Mouse (Mus musculus) midbrain, embryonic 13.5 days (tissue): ENCODE results near the gene Aox1. TPM values are rescaled to one million over a fixed set of nuclear protein-coding genes. Genes with fewer than 3 reads are reported as not detected.
"Not testable (repeated sequence)": the region's sequence is repeated elsewhere in the genome, so short reads cannot be mapped to it uniquely, and the experiment has no call there.

Source experiments
- ATAC-seq: fragments of 200-750 bp; cut with Nextera tagmentation; 2 replicates; pipeline ENCODE4 v1.8.0; 2017; ENCODE audit warnings: mild to moderate bottlenecking, moderate TSS enrichment, moderate library complexity
- H3K27ac ChIP-seq: fragments of 300-500 bp; sonication (generic); 2 replicates; pipeline ENCODE4 v1.5.1; 2015; ENCODE audit warnings: inconsistent platforms, mild to moderate bottlenecking, moderate library complexity
- H3K27me3 ChIP-seq: fragments of 300-500 bp; sonication (generic); 2 replicates; pipeline ENCODE4 v1.6.1; 2015; ENCODE audit warnings: mild to moderate bottlenecking, inconsistent platforms
- H3K36me3 ChIP-seq: fragments of 300-500 bp; sonication (generic); 2 replicates; pipeline ENCODE4 v1.6.1; 2015; ENCODE audit warnings: mild to moderate bottlenecking, inconsistent platforms
- H3K4me1 ChIP-seq: fragments of 300-500 bp; sonication (generic); replicated peaks from 2 replicates; pipeline ENCODE4 v1.6.1; 2015; ENCODE audit warnings: inconsistent platforms
- H3K4me2 ChIP-seq: fragments of 300-500 bp; sonication (generic); replicated peaks from 2 replicates; pipeline ENCODE4 v1.6.1; 2015; ENCODE audit warnings: moderate library complexity, mild to moderate bottlenecking, inconsistent platforms
- H3K4me3 ChIP-seq: fragments of 300-500 bp; sonication (generic); replicated peaks from 2 replicates; pipeline ENCODE4 v1.5.1; 2015; ENCODE audit warnings: mild to moderate bottlenecking, inconsistent platforms
- H3K9ac ChIP-seq: fragments of 300-500 bp; sonication (generic); replicated peaks from 2 replicates; pipeline ENCODE4 v1.6.1; 2015; ENCODE audit warnings: mild to moderate bottlenecking, inconsistent platforms
- H3K9me3 ChIP-seq: fragments of 300-500 bp; sonication (generic); 2 replicates; pipeline ENCODE4 v1.6.1; 2016; ENCODE audit warnings: mild to moderate bottlenecking, inconsistent platforms
- WGBS: fragments of 180-500 bp; shearing (Covaris S2); methylation state at CpG from one replicate; pipeline ENCODE4 v1.1.7; 2015; 5-methylcytosine and 5-hydroxymethylcytosine counted together
- polyA plus RNA-seq: library from polyadenylated mRNA; unstranded; fragments of >200 nt; fragmentation: Nextera tagmentation; extraction: Ambion mirVana; gene quantifications from 2 replicates; pipeline ENCODE4 v1.2.1, GENCODE M21; 2015

The Aox1 gene
- polyA plus RNA-seq, 1 experiment from 2014 or later: 0.12 TPM

GRCm38 (mm10) chr1:58037306-58037705, 7.6 kb downstream of the Aox1 start:
- not testable (repeated sequence) for H3K27ac ChIP-seq, H3K27me3 ChIP-seq, ATAC-seq, H3K9ac ChIP-seq, H3K4me1 ChIP-seq, H3K36me3 ChIP-seq, H3K9me3 ChIP-seq, H3K4me3 ChIP-seq, H3K4me2 ChIP-seq
- WGBS: 96% methylated on average over 9 of the region's 9 CpGs

- Histone ChIP-seq H3K36me3 (no peaks in the 10 kb centered on the region), H3K27ac (no peak overlapping the region), H3K4me2 (no peak overlapping the region), H3K4me3 (no peak overlapping the region), H3K9ac (no peak overlapping the region), H3K27me3 (no peaks in the 10 kb centered on the region), H3K9me3 (no peaks in the 10 kb centered on the region), H3K4me1 (0 out of 2 replicates have a peak, but pooled peaks cover 7% of the 10 kb centered on the region)
- no peak for ATAC-seq
- 67% methylated on average over 3 of the region's 3 CpGs for WGBS
Measured at GRCm38 (mm10) chr1:58045076-58045475, 15.3 kb downstream of the Aox1 start.

- 0 out of 2 replicates have a peak, but pooled peaks cover 7% of the 10 kb centered on the region for H3K4me1 ChIP-seq
- no peak for ATAC-seq
- H3K4me3 ChIP-seq: no peak overlapping the region
- no peak overlapping the region for H3K27ac ChIP-seq
- H3K36me3 ChIP-seq: no peaks in the 10 kb centered on the region
- H3K27me3 ChIP-seq: no peaks in the 10 kb centered on the region
- no peak overlapping the region for H3K4me2 ChIP-seq
- 70% methylated on average over 5 of the region's 5 CpGs for WGBS
- no peaks in the 10 kb centered on the region for H3K9me3 ChIP-seq
- H3K9ac ChIP-seq: no peak overlapping the region
Measured at GRCm38 (mm10) chr1:58045546-58045945, 15.8 kb downstream of the Aox1 start.

- H3K4me3 ChIP-seq: no peak overlapping the region
- no peaks in the 10 kb centered on the region for H3K27me3 ChIP-seq
- 44% methylated on average over 3 of the region's 3 CpGs for WGBS
- H3K4me1 ChIP-seq: 0 out of 2 replicates have a peak, but pooled peaks cover 7% of the 10 kb centered on the region
- H3K36me3 ChIP-seq: no peaks in the 10 kb centered on the region
- ATAC-seq: peak; percentile 73
- H3K27ac ChIP-seq: peak overlapping the region; percentile 69
- no peaks in the 10 kb centered on the region for H3K9me3 ChIP-seq
- H3K4me2 ChIP-seq: no peak overlapping the region
- H3K9ac ChIP-seq: no peak overlapping the region
Measured at GRCm38 (mm10) chr1:58046721-58047290, 17.1 kb downstream of the Aox1 start.

GRCm38 (mm10) chr1:58049126-58049525, 19.4 kb downstream of the Aox1 start:
- no peaks in the 10 kb centered on the region for H3K27me3 ChIP-seq
- no peak for ATAC-seq
- WGBS: 94% methylated on average over 5 of the region's 5 CpGs

GRCm38 (mm10) chr1:58055598-58055997, 25.9 kb downstream of the Aox1 start:
- no peaks in the 10 kb centered on the region for H3K27me3 ChIP-seq
- ATAC-seq: no peak
- 0 out of 2 replicates have a peak, but pooled peaks cover 7% of the 10 kb centered on the region for H3K4me1 ChIP-seq
- H3K4me2 ChIP-seq: no peak overlapping the region
- 84% methylated on average over 11 of the region's 11 CpGs for WGBS
- no peak overlapping the region for H3K27ac ChIP-seq
- H3K9ac ChIP-seq: no peak overlapping the region
- H3K9me3 ChIP-seq: no peaks in the 10 kb centered on the region
- no peaks in the 10 kb centered on the region for H3K36me3 ChIP-seq
- no peak overlapping the region for H3K4me3 ChIP-seq

More at GRCm38 (mm10) chr1:58049126-58049525, 19.4 kb downstream of the Aox1 start:
- Histone ChIP-seq H3K9me3 (no peaks in the 10 kb centered on the region), H3K4me2 (no peak overlapping the region), H3K4me3 (no peak overlapping the region), H3K9ac (no peak overlapping the region), H3K4me1 (0 out of 2 replicates have a peak, but pooled peaks cover 7% of the 10 kb centered on the region), H3K36me3 (no peaks in the 10 kb centered on the region), H3K27ac (no peak overlapping the region)

- WGBS: 80% methylated on average over 13 of the region's 13 CpGs
- no peaks in the 10 kb centered on the region for H3K9me3 ChIP-seq
- 0 out of 2 replicates have a peak, but pooled peaks cover 7% of the 10 kb centered on the region for H3K4me1 ChIP-seq
- no peak for ATAC-seq
- no peak overlapping the region for H3K4me2 ChIP-seq
- H3K9ac ChIP-seq: no peak overlapping the region; the same call in 1 of the 2 replicates
- H3K36me3 ChIP-seq: no peaks in the 10 kb centered on the region
- no peaks in the 10 kb centered on the region for H3K27me3 ChIP-seq
- no peak overlapping the region for H3K4me3 ChIP-seq
- no peak overlapping the region for H3K27ac ChIP-seq
Measured at GRCm38 (mm10) chr1:58056074-58056807, 26.5 kb downstream of the Aox1 start.

- no peaks in the 10 kb centered on the region for H3K36me3 ChIP-seq
- no peak overlapping the region for H3K4me2 ChIP-seq
- 0 out of 2 replicates have a peak, but pooled peaks cover 7% of the 10 kb centered on the region for H3K4me1 ChIP-seq
- no peaks in the 10 kb centered on the region for H3K9me3 ChIP-seq
- no peak overlapping the region for H3K9ac ChIP-seq
- no peak for ATAC-seq
- H3K27me3 ChIP-seq: no peaks in the 10 kb centered on the region
- WGBS: 89% methylated on average over 11 of the region's 11 CpGs
- no peak overlapping the region for H3K27ac ChIP-seq
- no peak overlapping the region for H3K4me3 ChIP-seq
Measured at GRCm38 (mm10) chr1:58056939-58057338, 27.2 kb downstream of the Aox1 start.

- Histone ChIP-seq H3K27ac (no peak overlapping the region), H3K27me3 (no peaks in the 10 kb centered on the region), H3K4me2 (no peak overlapping the region), H3K4me3 (no peak overlapping the region), H3K4me1 (0 out of 2 replicates have a peak, but pooled peaks cover 7% of the 10 kb centered on the region), H3K9ac (no peak overlapping the region), H3K9me3 (no peaks in the 10 kb centered on the region), H3K36me3 (no peaks in the 10 kb centered on the region)
- 93% methylated on average over 4 of the region's 4 CpGs for WGBS
- ATAC-seq: no peak
Measured at GRCm38 (mm10) chr1:58058846-58059245, 29.1 kb downstream of the Aox1 start.

GRCm38 (mm10) chr1:58062131-58062530, 32.4 kb downstream of the Aox1 start:
- Histone ChIP-seq H3K9ac (no peak overlapping the region), H3K27ac (no peak overlapping the region), H3K4me2 (no peak overlapping the region), H3K4me1 (no peaks in the 10 kb centered on the region), H3K36me3 (no peaks in the 10 kb centered on the region), H3K27me3 (no peaks in the 10 kb centered on the region), H3K9me3 (no peaks in the 10 kb centered on the region), H3K4me3 (no peak overlapping the region)
- WGBS: 92% methylated on average over 7 of the region's 7 CpGs
- ATAC-seq: no peak

- no peaks in the 10 kb centered on the region for H3K36me3 ChIP-seq
- H3K4me1 ChIP-seq: no peaks in the 10 kb centered on the region
- no peak overlapping the region for H3K27ac ChIP-seq
- no peak for ATAC-seq
- WGBS: 89% methylated on average over 5 of the region's 5 CpGs
- H3K27me3 ChIP-seq: no peaks in the 10 kb centered on the region
- no peaks in the 10 kb centered on the region for H3K9me3 ChIP-seq
- H3K9ac ChIP-seq: no peak overlapping the region
- H3K4me3 ChIP-seq: no peak overlapping the region
- H3K4me2 ChIP-seq: no peak overlapping the region
Measured at GRCm38 (mm10) chr1:58065151-58065550, 35.4 kb downstream of the Aox1 start.

- Histone ChIP-seq H3K27me3 (no peaks in the 10 kb centered on the region), H3K9ac (no peak overlapping the region), H3K9me3 (no peaks in the 10 kb centered on the region), H3K4me1 (no peaks in the 10 kb centered on the region), H3K27ac (no peak overlapping the region), H3K4me3 (no peak overlapping the region), H3K4me2 (no peak overlapping the region), H3K36me3 (no peaks in the 10 kb centered on the region)
- no peak for ATAC-seq
- WGBS: 74% methylated on average over 3 of the region's 3 CpGs
Measured at GRCm38 (mm10) chr1:58065606-58066005, 35.9 kb downstream of the Aox1 start.
